Mouse (Mus musculus) megakaryocyte progenitor cell, adult 5-6 weeks (primary cell): ENCODE measurements around the gene Zc3h18. TPM values are rescaled to one million over a fixed set of nuclear protein-coding genes. Genes with fewer than 3 reads are reported as not detected.

ENCODE experiments used
- ATAC-seq: replicated peaks from 2 replicates; pipeline ENCODE4 v1.8.0; 2016; ENCODE audit warnings: mild to moderate bottlenecking, moderate TSS enrichment, inconsistent platforms; ENCODE audit not compliant: poor library complexity
- total RNA-seq, 2 experiments: library from RNA; stranded (forward) in 1 of 2; stranded (reverse) in 1 of 2; fragments of 157-497, 149-512 nt in 1 of 2; fragments of 200-1000 nt in 1 of 2; gene quantifications; 2 replicates each; pipeline versions ENCODE4 v1.2.3 to v1.2.4; 2015 to 2017

Zc3h18 gene
- total RNA-seq, 2 experiments from 2014 or later = 26.1 to 55.6 TPM

- no peak for ATAC-seq
These were observed 31.0 kb upstream of the Zc3h18 start for GRCm38 (mm10) chr8:122345181-122346095.

- 0 out of 2 replicates have a peak, but pooled peaks have one; percentile 8 for ATAC-seq
These were observed 28.4 kb upstream of the Zc3h18 start for GRCm38 (mm10) chr8:122347811-122348552.

GRCm38 (mm10) chr8:122349357-122350297 lies 26.8 kb upstream of the Zc3h18 start:
- peak; percentile 74 for ATAC-seq

GRCm38 (mm10) chr8:122350309-122351089 lies 25.9 kb upstream of the Zc3h18 start:
- no peak for ATAC-seq

- no peak for ATAC-seq
These were observed 22.3 kb upstream of the Zc3h18 start for GRCm38 (mm10) chr8:122354157-122354556.

GRCm38 (mm10) chr8:122355642-122356606 lies 20.5 kb upstream of the Zc3h18 start:
- peak; percentile 70; the same call in 1 of the 2 replicates for ATAC-seq

GRCm38 (mm10) chr8:122357202-122357601 lies 19.2 kb upstream of the Zc3h18 start:
- ATAC-seq = no peak

GRCm38 (mm10) chr8:122357641-122358040 lies 18.8 kb upstream of the Zc3h18 start:
- no peak for ATAC-seq

GRCm38 (mm10) chr8:122359111-122359775 lies 17.2 kb upstream of the Zc3h18 start:
- no peak for ATAC-seq

- ATAC-seq = no peak
These were observed 15.6 kb upstream of the Zc3h18 start, which contains the start of gene Trhr2 for GRCm38 (mm10) chr8:122360696-122361416. TSS of gene Trhr2 (minus strand) at chr8:122360746.

- ATAC-seq = no peak
These were observed 14.1 kb upstream of the Zc3h18 start for GRCm38 (mm10) chr8:122362271-122362670.

- 0 out of 2 replicates have a peak, but pooled peaks have one; percentile 23 for ATAC-seq
These were observed 13.4 kb upstream of the Zc3h18 start for GRCm38 (mm10) chr8:122362967-122363366.

- no peak for ATAC-seq
These were observed 7.9 kb upstream of the Zc3h18 start for GRCm38 (mm10) chr8:122368494-122368893.

GRCm38 (mm10) chr8:122369665-122370064 lies 6.7 kb upstream of the Zc3h18 start:
- peak; percentile 91 for ATAC-seq

- ATAC-seq = no peak
These were observed 4.7 kb upstream of the Zc3h18 start for GRCm38 (mm10) chr8:122371706-122372105.

- ATAC-seq = no peak
These were observed 1.1 kb upstream of the Zc3h18 start for GRCm38 (mm10) chr8:122375320-122375719.

GRCm38 (mm10) chr8:122375751-122376364 lies 551 bp upstream of the Zc3h18 start:
- no peak for ATAC-seq
